Mouse (Mus musculus) heart, postnatal 36 days (tissue): ENCODE results near the gene Tnfrsf21. TPM values are rescaled to one million over a fixed set of nuclear protein-coding genes. Genes with fewer than 3 reads are reported as not detected.

Experiments used
- DNase-seq, 2 experiments: peaks; one replicate each; pipeline ENCODE4 v3.0.0; 2021 to 2022
- intact Hi-C: fragments of 180-260 bp; cut with DNase I; formaldehyde crosslinking; loops from one replicate; pipeline ENCODE4 v1.15.1; 2025
- total RNA-seq, 2 experiments: library from RNA; stranded (reverse); gene quantifications; 2 replicates each; pipeline ENCODE4 v1.2.3; 2021

Gene Tnfrsf21
- total RNA-seq, 2 experiments from 2014 or later: 11.9 to 12.2 TPM

GRCm38 (mm10) chr17:43023637-43024217 lies 7.4 kb downstream of the Tnfrsf21 start:
- intact Hi-C loops: no loop called here
- DNase-seq: no peak

GRCm38 (mm10) chr17:43024531-43024930 lies 8.2 kb downstream of the Tnfrsf21 start:
- DNase-seq: no peak
- intact Hi-C loops: no loop called here

GRCm38 (mm10) chr17:43025048-43025447 lies 8.7 kb downstream of the Tnfrsf21 start:
- DNase-seq: no peak
- intact Hi-C loops: no loop called here

GRCm38 (mm10) chr17:43025819-43026593 lies 9.7 kb downstream of the Tnfrsf21 start:
- DNase-seq: no peak
- intact Hi-C loops: no loop called here

- intact Hi-C loops: no loop called here
- no peak for DNase-seq
Measured at GRCm38 (mm10) chr17:43026708-43027107, 10.4 kb downstream of the Tnfrsf21 start.

GRCm38 (mm10) chr17:43029546-43029945 lies 13.2 kb downstream of the Tnfrsf21 start:
- intact Hi-C loops: no loop called here
- no peak for DNase-seq

- no peak for DNase-seq
- intact Hi-C loops: no loop called here
Measured at GRCm38 (mm10) chr17:43030290-43030689, 13.9 kb downstream of the Tnfrsf21 start.

GRCm38 (mm10) chr17:43032489-43033036 lies 16.2 kb downstream of the Tnfrsf21 start:
- no peak for DNase-seq
- intact Hi-C loops: no loop called here

- no peak for DNase-seq
- intact Hi-C loops: no loop called here
Measured at GRCm38 (mm10) chr17:43035386-43035785, 19.0 kb downstream of the Tnfrsf21 start.

GRCm38 (mm10) chr17:43036058-43036757 lies 19.9 kb downstream of the Tnfrsf21 start:
- DNase-seq: no peak
- intact Hi-C loops: no loop called here

- intact Hi-C loops: no loop called here
- no peak for DNase-seq
Measured at GRCm38 (mm10) chr17:43040571-43040970, 24.2 kb downstream of the Tnfrsf21 start.

GRCm38 (mm10) chr17:43050619-43051018 lies 34.3 kb downstream of the Tnfrsf21 start:
- intact Hi-C loops: no loop called here
- DNase-seq: no peak

GRCm38 (mm10) chr17:43052791-43053190 lies 36.4 kb downstream of the Tnfrsf21 start:
- intact Hi-C loops: no loop called here

GRCm38 (mm10) chr17:43053943-43054342 lies 37.6 kb downstream of the Tnfrsf21 start:
- intact Hi-C loops: no loop called here
- DNase-seq: no peak

More at GRCm38 (mm10) chr17:43052791-43053190, 36.4 kb downstream of the Tnfrsf21 start:
- no peak for DNase-seq

GRCm38 (mm10) chr17:43058277-43059025 lies 42.1 kb downstream of the Tnfrsf21 start:
- intact Hi-C loops: no loop called here

GRCm38 (mm10) chr17:43064705-43065104 lies 48.4 kb downstream of the Tnfrsf21 start:
- intact Hi-C loops: no loop called here
- DNase-seq: no peak

More at GRCm38 (mm10) chr17:43058277-43059025, 42.1 kb downstream of the Tnfrsf21 start:
- DNase-seq: no peak

GRCm38 (mm10) chr17:43068846-43069553 lies 52.6 kb downstream of the Tnfrsf21 start:
- intact Hi-C loops: no loop called here
- DNase-seq: no peak

GRCm38 (mm10) chr17:43070946-43071345 lies 54.6 kb downstream of the Tnfrsf21 start:
- intact Hi-C loops: loop anchor here (5.0 kb wide), 1 partner anchor 156 kb away; no protein-coding TSS in a partner anchor
- DNase-seq: no peak

GRCm38 (mm10) chr17:43072142-43072786 lies 55.9 kb downstream of the Tnfrsf21 start:
- DNase-seq: no peak
- intact Hi-C loops: loop anchor here (5.0 kb wide), 1 partner anchor 155 kb away; no protein-coding TSS in a partner anchor
